Mouse (Mus musculus) left cerebral cortex, postnatal 4 days (tissue): ENCODE results near the gene Gm8165. TPM values are rescaled to one million over a fixed set of nuclear protein-coding genes. Genes with fewer than 3 reads are reported as not detected.
"Not testable (repeated sequence)": the region's sequence is repeated elsewhere in the genome, so short reads cannot be mapped to it uniquely, and the experiment has no call there.

Experiments used
- DNase-seq: peaks from one replicate; pipeline ENCODE4 v3.0.0-alpha.2; 2022
- intact Hi-C: fragments of 180-260 bp; cut with DNase I; formaldehyde crosslinking; loops from one replicate; pipeline ENCODE4 v1.15.1; 2025
- total RNA-seq, 2 experiments: library from RNA; stranded (reverse); gene quantifications; 2 replicates each; pipeline ENCODE4 v1.2.3; 2021

The Gm8165 gene
- not detected for total RNA-seq

DNA sequence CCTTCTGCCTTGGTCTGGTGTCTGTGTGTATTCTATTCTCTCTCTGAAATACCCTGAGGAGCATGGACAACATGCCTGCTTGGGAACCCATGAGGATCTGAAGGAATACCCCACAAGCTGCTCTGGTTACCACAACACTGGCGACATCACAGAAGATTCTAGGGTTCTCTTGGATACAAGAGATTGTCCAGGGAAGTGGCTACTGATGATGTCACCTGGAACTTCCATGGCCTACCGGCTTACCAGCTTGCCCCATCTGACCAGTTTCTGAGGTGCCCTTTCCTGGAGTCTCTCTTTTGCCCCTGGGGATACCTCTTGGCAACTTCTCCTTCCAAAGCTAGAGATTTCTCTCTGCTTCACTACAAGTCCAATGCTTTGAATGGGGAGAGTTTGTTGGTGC is at the start of gene Gm8165:
Gm8165 (minus strand) TSS at position 101 of the 400 bp plus-strand sequence.
- DNase-seq, intact Hi-C loops: not testable (repeated sequence)

DNA sequence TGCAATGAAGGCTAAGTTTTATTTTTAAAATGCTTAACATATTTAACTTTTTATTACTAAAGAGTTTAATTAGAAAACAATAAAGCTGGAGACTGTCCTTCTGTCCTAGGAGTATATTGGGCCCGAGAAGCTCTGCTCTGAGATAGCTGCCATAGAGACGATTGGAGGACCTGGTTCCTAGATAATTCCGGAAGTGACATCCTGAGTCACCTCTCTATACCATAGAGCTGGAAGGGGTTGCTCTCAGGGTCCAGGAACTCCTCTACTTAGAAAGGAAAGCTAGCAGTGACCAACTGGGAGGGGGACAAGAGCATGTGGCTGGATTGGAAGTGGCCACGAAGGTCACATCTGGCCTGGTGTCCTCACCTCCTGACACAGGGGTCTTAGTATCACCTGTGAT is 20.6 kb upstream of the Gm8165 start, which contains the start of gene Gm7324:
Gm7324 (plus strand) TSS at position 208 of the 400 bp plus-strand sequence.
- intact Hi-C loops, DNase-seq: not testable (repeated sequence)

Other genes with a start within 250 kb of the Gm8165 start
- under 1 TPM; 0.34 to 0.74 TPM for gene Gm5799, start 133.6 kb downstream of the Gm8165 start, total RNA-seq
- not detected for gene Gm17654, start 98.1 kb downstream of the Gm8165 start, total RNA-seq
- not detected for gene Gm10375, start 69.2 kb downstream of the Gm8165 start, total RNA-seq
- 1 to 10 TPM; 2.7 to 2.8 TPM for gene Gm7324, start 20.6 kb upstream of the Gm8165 start, total RNA-seq
- gene Gm16506, start 50.3 kb upstream of the Gm8165 start, total RNA-seq, result not detected
- not detected for gene Gm6526, start 70.7 kb upstream of the Gm8165 start, total RNA-seq
- not detected for gene Gm8180, start 107.5 kb upstream of the Gm8165 start, total RNA-seq
- not detected for gene Ear1, start 198.3 kb upstream of the Gm8165 start, total RNA-seq
- not detected for gene Ear10, start 246.4 kb upstream of the Gm8165 start, total RNA-seq
- under 1 TPM; 0.77 to 0.78 TPM for gene Gm8113, start 248.2 kb upstream of the Gm8165 start, total RNA-seq